Mouse (Mus musculus): Measurements from ENCODE around the gene Lmtk2.

DNA sequence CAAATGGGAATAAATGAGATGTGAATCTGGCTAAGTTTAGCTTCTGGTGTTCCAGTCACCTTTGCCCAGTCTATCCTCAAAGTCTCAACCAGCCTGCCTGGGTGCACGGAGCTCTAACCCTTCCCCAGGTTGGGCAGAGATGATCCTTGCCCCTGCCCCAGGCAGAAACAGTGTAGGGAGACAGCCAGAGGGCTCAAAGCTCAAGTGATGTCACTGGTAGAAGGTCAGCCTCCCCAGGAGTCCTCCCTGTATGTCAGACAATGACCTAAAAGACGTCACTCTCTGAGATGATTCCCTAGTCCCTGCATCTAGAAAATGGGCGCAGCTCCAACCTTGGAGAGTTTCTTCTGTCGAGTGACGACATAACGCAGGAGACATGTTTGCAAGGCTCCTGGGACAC, 14.5 kb upstream of the Lmtk2 start:
- TF ChIP-seq CTCF (IDR thresholded peaks at IDR 0.05; ENCODE audit: low read depth) (no peak), EP300 (optimal IDR thresholded peaks at IDR 0.05) (no peak)
